Mouse (Mus musculus): ENCODE measurements around the gene Cyth3. TPM values are rescaled to one million over a fixed set of nuclear protein-coding genes. Genes with fewer than 3 reads are reported as not detected.

Gene Cyth3
- 10 to 100 TPM; 33.5 to 39.5 TPM for total RNA-seq (2021)
- long read RNA-seq, experiment 1, transcript Cyth3-202 (13 exons, 3,738 nt), result major isoform, 29 of 43 reads
- long read RNA-seq, experiment 1, partial matches to known transcripts, result 11 of 43 reads
- long read RNA-seq, experiment 1, other reads (novel, unspliced or antisense), result 3 of 43 reads
- long read RNA-seq, experiment 2, transcript Cyth3-202 (13 exons, 3,738 nt), result major isoform, 34 of 40 reads
- long read RNA-seq, experiment 2, partial matches to known transcripts, result 1 of 40 reads
- long read RNA-seq, experiment 2, other reads (novel, unspliced or antisense), result 5 of 40 reads

- intact Hi-C loops (cut with DNase I; ENCODE audit: low total_unique reads), result no loop called here
- DNase-seq, result peak; percentile 94
These were observed at the start of gene Cyth3 for GRCm38 (mm10) chr5:143621893-143622622. TSS of gene Cyth3 (plus strand) at chr5:143622447.

GRCm38 (mm10) chr5:143573067-143573466, 49.2 kb upstream of the Cyth3 start:
- intact Hi-C loops (cut with DNase I; ENCODE audit: low total_unique reads), result no loop called here

GRCm38 (mm10) chr5:143574261-143575178, 47.7 kb upstream of the Cyth3 start:
- no peak for DNase-seq
- intact Hi-C loops (cut with DNase I; ENCODE audit: low total_unique reads), result no loop called here

More at GRCm38 (mm10) chr5:143573067-143573466, 49.2 kb upstream of the Cyth3 start:
- DNase-seq, result no peak

- no peak for DNase-seq
- intact Hi-C loops (cut with DNase I; ENCODE audit: low total_unique reads), result no loop called here
These were observed 42.6 kb upstream of the Cyth3 start for GRCm38 (mm10) chr5:143579537-143580203.

GRCm38 (mm10) chr5:143580982-143581381, 41.3 kb upstream of the Cyth3 start:
- intact Hi-C loops (cut with DNase I; ENCODE audit: low total_unique reads), result no loop called here

GRCm38 (mm10) chr5:143581874-143582273, 40.4 kb upstream of the Cyth3 start:
- DNase-seq, result no peak

More at GRCm38 (mm10) chr5:143580982-143581381, 41.3 kb upstream of the Cyth3 start:
- DNase-seq, result no peak

GRCm38 (mm10) chr5:143583081-143583480, 39.2 kb upstream of the Cyth3 start:
- intact Hi-C loops (cut with DNase I; ENCODE audit: low total_unique reads), result no loop called here

More at GRCm38 (mm10) chr5:143581874-143582273, 40.4 kb upstream of the Cyth3 start:
- intact Hi-C loops (cut with DNase I; ENCODE audit: low total_unique reads), result no loop called here

GRCm38 (mm10) chr5:143584982-143585381, 37.3 kb upstream of the Cyth3 start:
- intact Hi-C loops (cut with DNase I; ENCODE audit: low total_unique reads), result no loop called here
- no peak for DNase-seq

More at GRCm38 (mm10) chr5:143583081-143583480, 39.2 kb upstream of the Cyth3 start:
- DNase-seq, result no peak

- intact Hi-C loops (cut with DNase I; ENCODE audit: low total_unique reads), result no loop called here
- no peak for DNase-seq
These were observed 35.9 kb upstream of the Cyth3 start for GRCm38 (mm10) chr5:143586386-143586785.

- DNase-seq, result no peak
- intact Hi-C loops (cut with DNase I; ENCODE audit: low total_unique reads), result no loop called here
These were observed 33.1 kb upstream of the Cyth3 start for GRCm38 (mm10) chr5:143589108-143589507.

GRCm38 (mm10) chr5:143592926-143593325, 29.3 kb upstream of the Cyth3 start:
- no peak for DNase-seq

GRCm38 (mm10) chr5:143593563-143594146, 28.6 kb upstream of the Cyth3 start:
- DNase-seq, result no peak
- intact Hi-C loops (cut with DNase I; ENCODE audit: low total_unique reads), result loop anchor here (2.0 kb wide), 1 partner anchor 21 kb away; no protein-coding TSS in a partner anchor

More at GRCm38 (mm10) chr5:143592926-143593325, 29.3 kb upstream of the Cyth3 start:
- intact Hi-C loops (cut with DNase I; ENCODE audit: low total_unique reads), result no loop called here

GRCm38 (mm10) chr5:143594291-143595065, 27.8 kb upstream of the Cyth3 start:
- no peak for DNase-seq
- intact Hi-C loops (cut with DNase I; ENCODE audit: low total_unique reads), result loop anchor here (2.0 kb wide), 1 partner anchor 20 kb away; no protein-coding TSS in a partner anchor

- intact Hi-C loops (cut with DNase I; ENCODE audit: low total_unique reads), result no loop called here
These were observed 20.2 kb upstream of the Cyth3 start for GRCm38 (mm10) chr5:143602051-143602450.

GRCm38 (mm10) chr5:143604157-143604774, 18.0 kb upstream of the Cyth3 start:
- no peak for DNase-seq
- intact Hi-C loops (cut with DNase I; ENCODE audit: low total_unique reads), result no loop called here

More at GRCm38 (mm10) chr5:143602051-143602450, 20.2 kb upstream of the Cyth3 start:
- DNase-seq, result no peak

GRCm38 (mm10) chr5:143606756-143607155, 15.5 kb upstream of the Cyth3 start:
- intact Hi-C loops (cut with DNase I; ENCODE audit: low total_unique reads), result no loop called here
- DNase-seq, result no peak

GRCm38 (mm10) chr5:143608175-143608574, 14.1 kb upstream of the Cyth3 start:
- no peak for DNase-seq
- intact Hi-C loops (cut with DNase I; ENCODE audit: low total_unique reads), result no loop called here

Data from gastrocnemius, postnatal 14 days (tissue).